In the genomic region with DNA sequence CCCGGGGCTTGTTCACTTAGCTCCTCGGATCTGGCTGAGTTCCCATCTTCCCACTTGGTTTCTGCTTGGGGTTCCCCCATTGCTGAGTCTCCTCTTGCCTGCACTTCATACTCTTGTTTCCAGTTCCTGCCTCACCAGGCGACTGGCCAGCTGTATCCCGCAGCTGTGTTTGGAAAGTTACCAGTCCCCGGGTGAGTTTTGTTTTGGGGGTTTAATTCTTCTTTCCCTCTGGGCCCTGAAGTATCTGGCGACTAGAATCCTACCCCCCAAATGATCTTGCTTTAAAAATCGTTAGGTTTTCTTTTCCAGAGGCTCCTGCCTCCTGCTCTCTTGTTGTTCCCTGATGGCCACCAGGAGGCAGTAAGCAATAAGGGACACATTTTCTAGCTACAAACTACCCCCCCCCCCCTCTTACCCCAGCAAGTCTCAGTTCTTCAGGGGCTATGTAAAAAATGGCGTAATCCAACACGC, we compare ENCODE assay signal across 9 mouse cellular contexts. TPM values are rescaled to one million over a fixed set of nuclear protein-coding genes. Genes with fewer than 3 reads are reported as not detected.
A peak's percentile ranks its signal among the peaks of the same experiment; 100 is the strongest.
DNase-seq lines count a peak whose midpoint lies in the region; ATAC-seq and TF ChIP-seq lines count a peak whose summit lies in the region.
"Had no signal": no experiment of that assay in that cellular context is flagged by ENCODE, and none has a peak within 500 bp of the region (broad histone marks: within the 10 kb centered on the region; RNA-seq: fewer than 3 reads in every experiment).

No protein-coding gene starts in this region.

- no peaks in the 10 kb centered on the region for H3K27me3 ChIP-seq in midbrain, postnatal 0 days (ENCODE audit: insufficient read depth, low read length)
- H3K27me3 ChIP-seq in midbrain, embryonic 15.5 days (replicated peaks): no peaks in the 10 kb centered on the region
- H3K27me3 ChIP-seq: neural tube, embryonic 12.5 days had no signal

- WGBS in midbrain, postnatal 0 days: 56% methylated on average over 9 of the region's 9 CpGs
- 53% methylated on average over 9 of the region's 9 CpGs for WGBS in midbrain, embryonic 15.5 days

- H3K27ac ChIP-seq in midbrain, postnatal 0 days (ENCODE audit: low read depth, low read length): no peak overlapping the region
- no peak overlapping the region for H3K27ac ChIP-seq in midbrain, embryonic 15.5 days
- H3K27ac ChIP-seq: neural tube, embryonic 12.5 days had no signal

- ATAC-seq in midbrain, postnatal 0 days (ENCODE audit: low FRiP score): no peak
- no peak for ATAC-seq in midbrain, embryonic 15.5 days (replicated peaks)

- H3K36me3 ChIP-seq in midbrain, postnatal 0 days (ENCODE audit: insufficient read depth, low read length): no peaks in the 10 kb centered on the region
- H3K36me3 ChIP-seq in midbrain, embryonic 15.5 days (replicated peaks): no peaks in the 10 kb centered on the region
- H3K36me3 ChIP-seq: neural tube, embryonic 12.5 days had no signal

- no peak overlapping the region for H3K9ac ChIP-seq in midbrain, postnatal 0 days (replicated peaks; ENCODE audit: low read length, poor library complexity, severe bottlenecking)
- no peak overlapping the region for H3K9ac ChIP-seq in midbrain, embryonic 15.5 days
- H3K9ac ChIP-seq: neural tube, embryonic 12.5 days had no signal

- H3K9me3 ChIP-seq in midbrain, postnatal 0 days (ENCODE audit: low read length): no peaks in the 10 kb centered on the region
- H3K9me3 ChIP-seq in midbrain, embryonic 15.5 days: no peaks in the 10 kb centered on the region
- H3K9me3 ChIP-seq: neural tube, embryonic 12.5 days had no signal

- H3K4me1 ChIP-seq in midbrain, postnatal 0 days (ENCODE audit: insufficient read depth, low read length): no peaks in the 10 kb centered on the region
- H3K4me1 ChIP-seq in midbrain, embryonic 15.5 days: peaks cover 8% of the 10 kb centered on the region; the same call in 1 of the 2 replicates
- H3K4me1 ChIP-seq: neural tube, embryonic 12.5 days had no signal

- peak; percentile 29 for DNase-seq in embryo, embryonic 10.5 days (ENCODE audit: low spot score)
- DNase-seq in embryo, embryonic 10 days (ENCODE audit: low spot score): no peak
- no peak for DNase-seq in midbrain, postnatal 0 days (ENCODE audit: low spot score)
- peak; percentile 39 for DNase-seq in kidney, adult 9 months
- peak; percentile 44 to 48 for DNase-seq in lung, postnatal 4 days
- DNase-seq in ovary, postnatal 10 days (ENCODE audit: low spot score): no peak
- DNase-seq in urinary bladder, postnatal 36 days (ENCODE audit: low spot score in 2 of 2): no peak

- peak; percentile 53 for TF ChIP-seq CTCF in midbrain, postnatal 0 days (IDR thresholded peaks at IDR 0.05)

- H3K4me3 ChIP-seq in midbrain, postnatal 0 days (ENCODE audit: low read depth, low read length): no peak overlapping the region
- H3K4me3 ChIP-seq in midbrain, embryonic 15.5 days: no peak overlapping the region
- H3K4me3 ChIP-seq: neural tube, embryonic 12.5 days had no signal

- no peak overlapping the region for H3K4me2 ChIP-seq in midbrain, postnatal 0 days (ENCODE audit: low read depth, low read length, poor library complexity, severe bottlenecking)
- H3K4me2 ChIP-seq in midbrain, embryonic 15.5 days: no peak overlapping the region
- H3K4me2 ChIP-seq: neural tube, embryonic 12.5 days had no signal

RNA-seq across cellular contexts. Expression of a gene that starts 57.3 kb away (rescaled TPM):
- 3.3 and 3.4 TPM in 2 replicates for total RNA-seq in midbrain, postnatal 0 days (2014; rRNA removed)
- 1.2 and 1.5 TPM in 2 replicates for polyA plus RNA-seq in midbrain, postnatal 0 days (2015; fragmentation: Nextera tagmentation; extraction: Ambion mirVana)
- 0.71 and 0.75 TPM in 2 replicates for polyA plus RNA-seq in midbrain, embryonic 15.5 days (2015; fragmentation: Nextera tagmentation; extraction: Ambion mirVana)

Comparison
In these comparisons a context has a peak if more than half of its experiments do, and no peak if none do; other contexts are left out.
1. DNase-seq: peak in embryo, embryonic 10.5 days (single experiment), kidney, adult 9 months (single experiment) and lung, postnatal 4 days (2 of 2); none in embryo, embryonic 10 days (single experiment), midbrain, postnatal 0 days (single experiment), ovary, postnatal 10 days (single experiment) and urinary bladder, postnatal 36 days (0 of 2).